Mouse (Mus musculus) liver, embryonic 15.5 days (tissue): ENCODE measurements around the gene Igf1. TPM values are rescaled to one million over a fixed set of nuclear protein-coding genes. Genes with fewer than 3 reads are reported as not detected.

Experiments used
- ATAC-seq: fragments of 200-750 bp; cut with Nextera tagmentation; 2 replicates; pipeline ENCODE4 v1.8.0; 2017; ENCODE audit warnings: moderate number of reproducible peaks, mild to moderate bottlenecking, moderate library complexity; ENCODE audit not compliant: insufficient read depth
- H3K27ac ChIP-seq: fragments of 300-500 bp; sonication (generic); replicated peaks from 2 replicates; pipeline ENCODE4 v1.5.1; 2015; ENCODE audit warnings: mild to moderate bottlenecking, inconsistent platforms
- H3K27me3 ChIP-seq: fragments of 300-500 bp; sonication (generic); 2 replicates; pipeline ENCODE4 v1.6.1; 2015; ENCODE audit warnings: mild to moderate bottlenecking, inconsistent platforms
- H3K36me3 ChIP-seq: fragments of 300-500 bp; sonication (generic); replicated peaks from 2 replicates; pipeline ENCODE4 v1.6.1; 2015; ENCODE audit warnings: moderate library complexity, mild to moderate bottlenecking, inconsistent platforms
- H3K4me1 ChIP-seq: fragments of 300-500 bp; sonication (generic); replicated peaks from 2 replicates; pipeline ENCODE4 v1.6.1; 2015; ENCODE audit warnings: inconsistent platforms
- H3K4me2 ChIP-seq: fragments of 300-500 bp; sonication (generic); 2 replicates; pipeline ENCODE4 v1.6.1; 2015; ENCODE audit warnings: moderate library complexity, mild to moderate bottlenecking, inconsistent platforms
- H3K4me3 ChIP-seq: fragments of 300-500 bp; sonication (generic); replicated peaks from 2 replicates; pipeline ENCODE4 v1.5.1; 2015; ENCODE audit warnings: mild to moderate bottlenecking, inconsistent platforms
- H3K9ac ChIP-seq: fragments of 300-500 bp; sonication (generic); 2 replicates; pipeline ENCODE4 v1.6.1; 2015; ENCODE audit warnings: moderate library complexity, mild to moderate bottlenecking, inconsistent platforms
- H3K9me3 ChIP-seq: fragments of 300-500 bp; sonication (generic); replicated peaks from 2 replicates; pipeline ENCODE4 v1.6.1; 2016; ENCODE audit warnings: inconsistent platforms
- WGBS: fragments of 180-500 bp; shearing (Covaris S2); methylation state at CpG from one replicate; pipeline ENCODE4 v1.1.7; 2015; ENCODE audit warnings: mixed read lengths; ENCODE audit not compliant: insufficient replicate concordance; 5-methylcytosine and 5-hydroxymethylcytosine counted together
- polyA plus RNA-seq: library from polyadenylated mRNA; unstranded; fragments of >200 nt; fragmentation: Nextera tagmentation; extraction: Ambion mirVana; gene quantifications from 2 replicates; pipeline ENCODE4 v1.2.1, GENCODE M21; 2015

Igf1 gene
- polyA plus RNA-seq, 1 experiment from 2014 or later: 12.5 TPM

DNA sequence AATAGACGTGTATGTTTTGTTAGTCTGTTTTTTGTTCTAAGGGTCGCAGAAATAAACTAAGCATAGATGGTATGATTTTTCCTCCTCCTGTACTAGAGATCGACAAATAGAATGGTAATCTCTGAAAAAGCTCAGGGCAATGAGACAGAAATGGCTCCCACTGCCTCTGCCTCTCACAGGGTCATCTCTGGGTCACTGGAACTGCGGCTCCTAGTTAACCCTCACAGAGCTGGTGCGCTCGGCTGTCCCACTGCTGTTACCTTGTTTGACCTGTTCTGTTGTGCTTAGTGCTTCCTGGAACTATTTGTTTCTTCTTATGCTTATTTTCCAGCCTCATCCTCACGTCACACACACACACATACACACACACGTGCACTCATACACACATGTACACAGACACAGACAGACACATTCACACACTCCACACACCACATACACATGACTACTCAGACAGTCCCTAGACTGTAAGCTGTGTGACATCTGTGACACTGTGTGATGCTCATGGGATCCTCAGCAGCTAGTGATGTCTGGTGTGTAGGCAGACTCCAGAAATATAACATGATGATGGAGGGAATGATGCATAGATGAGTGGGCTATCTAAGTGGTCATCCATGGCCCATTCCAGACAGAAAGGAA, 13.0 kb upstream of the Igf1 start:
- Histone ChIP-seq H3K4me1 (no peaks in the 10 kb centered on the region), H3K9ac (no peak overlapping the region), H3K27ac (no peak overlapping the region), H3K27me3 (no peaks in the 10 kb centered on the region), H3K4me2 (no peak overlapping the region), H3K9me3 (no peaks in the 10 kb centered on the region), H3K4me3 (no peak overlapping the region), H3K36me3 (no peaks in the 10 kb centered on the region)
- ATAC-seq: no peak
- 54% methylated on average over 8 of the region's 8 CpGs for WGBS

- Histone ChIP-seq H3K36me3 (no peaks in the 10 kb centered on the region), H3K4me2 (no peak overlapping the region), H3K27me3 (no peaks in the 10 kb centered on the region), H3K4me3 (no peak overlapping the region), H3K4me1 (no peaks in the 10 kb centered on the region), H3K9ac (no peak overlapping the region), H3K27ac (no peak overlapping the region), H3K9me3 (no peaks in the 10 kb centered on the region)
- 47% methylated on average over 4 of the region's 4 CpGs for WGBS
- no peak for ATAC-seq
Observed at GRCm38 (mm10) chr10:87847882-87848281, 10.2 kb upstream of the Igf1 start.

- Histone ChIP-seq H3K27ac (no peak overlapping the region), H3K36me3 (no peaks in the 10 kb centered on the region), H3K4me1 (no peaks in the 10 kb centered on the region), H3K4me2 (no peak overlapping the region), H3K27me3 (no peaks in the 10 kb centered on the region), H3K4me3 (no peak overlapping the region), H3K9me3 (no peaks in the 10 kb centered on the region), H3K9ac (no peak overlapping the region)
- 51% methylated on average over 2 of the region's 2 CpGs for WGBS
- no peak for ATAC-seq
Observed at GRCm38 (mm10) chr10:87848419-87848818, 9.6 kb upstream of the Igf1 start.

DNA sequence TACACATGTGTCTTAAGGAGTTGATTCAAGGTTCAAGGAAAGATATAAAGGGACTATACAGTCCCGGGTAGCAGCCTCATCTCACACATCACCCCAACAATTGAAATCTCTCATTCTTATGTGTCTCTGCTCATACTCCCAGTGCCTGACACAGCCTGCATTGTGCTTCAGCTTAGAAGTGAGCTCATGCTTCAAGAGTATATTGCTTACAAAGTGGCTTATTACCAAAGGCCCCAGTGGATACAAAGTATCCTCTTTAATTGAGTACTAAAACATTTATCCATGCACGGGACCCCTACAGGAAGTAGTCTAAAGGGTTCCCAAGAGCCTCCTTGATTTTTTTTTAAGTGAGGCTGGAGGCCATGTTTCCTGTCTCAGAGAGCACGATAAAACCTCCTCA, 6.6 kb upstream of the Igf1 start:
- Histone ChIP-seq H3K4me3 (no peak overlapping the region), H3K4me2 (no peak overlapping the region), H3K9me3 (no peaks in the 10 kb centered on the region), H3K4me1 (no peaks in the 10 kb centered on the region), H3K36me3 (no peaks in the 10 kb centered on the region), H3K27ac (no peak overlapping the region), H3K27me3 (peaks cover 3% of the 10 kb centered on the region; the same call in 1 of the 2 replicates), H3K9ac (no peak overlapping the region)
- WGBS: 39% methylated on average over 3 of the region's 3 CpGs
- ATAC-seq: no peak

DNA sequence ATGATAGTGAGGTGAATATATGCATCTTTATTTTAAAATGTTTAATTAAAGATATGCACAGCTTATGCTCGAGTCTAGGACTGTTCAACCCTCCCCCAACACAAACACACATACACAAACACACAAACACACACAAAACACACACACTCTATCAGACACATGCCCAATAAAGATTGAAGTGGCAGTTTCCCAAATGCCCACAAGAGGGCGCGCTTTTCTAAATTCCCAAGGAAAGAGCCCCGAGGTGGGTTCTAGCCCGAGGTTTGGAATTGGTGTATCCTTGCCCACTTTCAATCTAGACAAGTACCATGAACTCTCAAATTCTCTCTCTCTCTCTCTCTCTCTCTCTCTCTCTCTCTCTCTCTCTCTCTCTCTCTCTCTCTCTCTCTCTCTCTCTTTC, 3.7 kb upstream of the Igf1 start:
- no peak overlapping the region for H3K27ac ChIP-seq
- peaks cover 16% of the 10 kb centered on the region for H3K27me3 ChIP-seq
- ATAC-seq: no peak
- 0 out of 2 replicates have a peak, but pooled peaks cover 2% of the 10 kb centered on the region for H3K4me1 ChIP-seq
- no peaks in the 10 kb centered on the region for H3K36me3 ChIP-seq
- H3K4me2 ChIP-seq: no peak overlapping the region
- WGBS: 2% methylated on average over 5 of the region's 5 CpGs
- H3K9ac ChIP-seq: no peak overlapping the region
- H3K9me3 ChIP-seq: no peaks in the 10 kb centered on the region
- H3K4me3 ChIP-seq: no peak overlapping the region

GRCm38 (mm10) chr10:87855423-87856122, 2.5 kb upstream of the Igf1 start:
- Histone ChIP-seq H3K9ac (no peak overlapping the region), H3K4me2 (no peak overlapping the region), H3K9me3 (no peaks in the 10 kb centered on the region), H3K36me3 (no peaks in the 10 kb centered on the region), H3K27me3 (peaks cover 27% of the 10 kb centered on the region), H3K4me1 (0 out of 2 replicates have a peak, but pooled peaks cover 2% of the 10 kb centered on the region), H3K27ac (no peak overlapping the region), H3K4me3 (no peak overlapping the region)
- no peak for ATAC-seq
- 60% methylated on average over 13 of the region's 13 CpGs for WGBS

- Histone ChIP-seq H3K36me3 (no peaks in the 10 kb centered on the region), H3K4me3 (no peak overlapping the region), H3K4me2 (no peak overlapping the region), H3K4me1 (0 out of 2 replicates have a peak, but pooled peaks cover 2% of the 10 kb centered on the region), H3K27me3 (peaks cover 35% of the 10 kb centered on the region), H3K9ac (no peak overlapping the region), H3K9me3 (no peaks in the 10 kb centered on the region), H3K27ac (no peak overlapping the region)
- ATAC-seq: no peak
- WGBS: 36% methylated on average over 8 of the region's 8 CpGs
Observed at GRCm38 (mm10) chr10:87857215-87857955, 680 bp upstream of the Igf1 start.

DNA sequence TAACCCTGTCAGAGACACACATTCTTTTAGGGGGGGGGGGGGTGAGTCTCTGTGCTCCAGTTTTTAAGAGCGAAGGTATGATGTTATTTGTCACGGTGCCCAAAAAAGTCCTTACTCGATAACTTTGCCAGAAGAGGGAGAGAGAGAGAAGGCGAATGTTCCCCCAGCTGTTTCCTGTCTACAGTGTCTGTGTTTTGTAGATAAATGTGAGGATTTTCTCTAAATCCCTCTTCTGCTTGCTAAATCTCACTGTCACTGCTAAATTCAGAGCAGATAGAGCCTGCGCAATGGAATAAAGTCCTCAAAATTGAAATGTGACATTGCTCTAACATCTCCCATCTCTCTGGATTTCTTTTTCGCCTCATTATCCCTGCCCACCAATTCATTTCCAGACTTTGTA, 874 bp downstream of the Igf1 start:
- Histone ChIP-seq H3K27ac (no peak overlapping the region), H3K9me3 (no peaks in the 10 kb centered on the region), H3K36me3 (no peaks in the 10 kb centered on the region), H3K9ac (no peak overlapping the region), H3K4me3 (no peak overlapping the region), H3K27me3 (peaks cover 35% of the 10 kb centered on the region), H3K4me1 (0 out of 2 replicates have a peak, but pooled peaks cover 2% of the 10 kb centered on the region), H3K4me2 (0 out of 2 replicates have a peak overlapping the region, but pooled peaks have one; percentile 54)
- ATAC-seq: no peak
- WGBS: 6% methylated on average over 6 of the region's 6 CpGs

GRCm38 (mm10) chr10:87859453-87859852, 1.4 kb downstream of the Igf1 start:
- Histone ChIP-seq H3K4me1 (0 out of 2 replicates have a peak, but pooled peaks cover 2% of the 10 kb centered on the region), H3K9me3 (no peaks in the 10 kb centered on the region), H3K27me3 (peaks cover 35% of the 10 kb centered on the region), H3K4me2 (peak overlapping the region; percentile 54), H3K36me3 (no peaks in the 10 kb centered on the region), H3K27ac (no peak overlapping the region), H3K9ac (no peak overlapping the region), H3K4me3 (peak overlapping the region; percentile 20)
- ATAC-seq: no peak
- 4% methylated on average over 10 of the region's 10 CpGs for WGBS

DNA sequence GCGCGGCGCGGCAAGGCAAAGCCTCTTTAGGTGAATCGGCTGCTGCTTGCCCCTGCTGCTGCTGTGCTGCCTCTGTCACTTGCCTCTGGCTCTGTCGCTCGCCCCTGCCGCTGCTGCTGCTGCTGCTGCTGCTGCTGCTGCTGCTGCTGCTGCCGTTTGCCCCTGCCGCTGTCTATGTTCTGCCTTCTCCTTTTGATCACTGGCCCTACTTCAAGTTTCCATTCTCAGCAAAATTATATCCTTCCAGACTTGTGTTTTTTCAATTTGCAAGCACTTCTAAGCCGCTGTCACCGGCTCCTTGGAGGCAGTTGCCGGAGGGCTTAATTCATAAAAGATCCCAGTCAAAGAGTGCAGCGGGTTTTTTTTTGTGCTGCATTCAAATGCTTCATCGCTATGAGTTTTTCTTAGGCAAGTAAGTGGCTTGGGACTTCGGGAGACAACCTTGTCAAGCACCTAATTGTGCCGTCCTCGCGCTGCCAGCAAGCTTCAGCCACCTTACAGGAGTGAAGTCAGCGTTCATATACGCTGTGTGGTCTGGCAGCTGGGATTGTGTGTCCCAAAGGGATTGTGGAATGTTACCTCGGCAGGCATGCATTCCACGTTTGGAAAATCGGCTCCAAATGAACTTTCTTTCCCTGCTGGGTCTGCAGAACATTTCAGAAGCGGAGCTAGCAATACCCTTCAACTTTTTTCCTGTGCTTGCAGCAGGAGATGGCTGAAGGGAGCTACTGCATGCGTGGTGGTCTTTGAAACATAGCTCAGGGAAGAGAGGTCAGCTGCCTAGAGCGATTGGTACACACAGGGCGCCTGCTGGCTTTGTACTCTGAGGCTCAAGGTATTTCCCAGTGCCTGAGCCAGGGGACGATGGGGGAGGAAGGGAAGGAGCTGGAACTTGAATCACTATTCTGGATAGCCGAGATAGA, 2.4 kb downstream of the Igf1 start:
- Histone ChIP-seq H3K4me3 (peak overlapping the region; percentile 40), H3K9ac (0 out of 2 replicates have a peak overlapping the region, but pooled peaks have one; percentile 4), H3K9me3 (no peaks in the 10 kb centered on the region), H3K4me1 (0 out of 2 replicates have a peak, but pooled peaks cover 2% of the 10 kb centered on the region), H3K27me3 (peaks cover 35% of the 10 kb centered on the region), H3K4me2 (peak overlapping the region; percentile 54), H3K27ac (no peak overlapping the region), H3K36me3 (no peaks in the 10 kb centered on the region)
- WGBS: 5% methylated on average over 30 of the region's 30 CpGs
- ATAC-seq: no peak
